Mouse (Mus musculus) C2C12 (cell line): Measurements from ENCODE around the gene Gpx5.

Source experiments
- CTCF ChIP-seq: IDR thresholded peaks from one replicate; pipeline ENCODE4 v1.5.1; 2011; ENCODE audit not compliant: control insufficient read depth, insufficient read depth, insufficient read length
- MAX ChIP-seq: IDR thresholded peaks from one replicate; pipeline ENCODE4 v1.6.1; 2011; ENCODE audit warnings: mild to moderate bottlenecking, control low read depth

- TF ChIP-seq CTCF (no peak), MAX (no peak)
Observed at GRCm38 (mm10) chr13:21243196-21243595, 49.3 kb downstream of the Gpx5 start.
